Mouse (Mus musculus) MEL (cell line): ENCODE data around the gene Prkci. TPM values are rescaled to one million over a fixed set of nuclear protein-coding genes. Genes with fewer than 3 reads are reported as not detected.

Experiments used
- DNase-seq: peaks from one replicate; pipeline ENCODE4 v3.0.0; 2011; ENCODE audit warnings: low read depth, low spot score
- H3K27ac ChIP-seq: 2 replicates; pipeline ENCODE4 v1.5.1; 2012; ENCODE audit warnings: low read depth, mild to moderate bottlenecking, control low read depth, low read length, moderate library complexity; ENCODE audit not compliant: control insufficient read depth
- H3K27me3 ChIP-seq, 2 experiments: fragments of 150-350 bp in 1 of 2; sonication (generic) in 1 of 2; 2 replicates each; pipeline ENCODE4 v1.6.1; 2012; ENCODE audit warnings: low read length in 2 of 2, mild to moderate bottlenecking in 2 of 2, improper control_type of control experiment in 1 of 2, moderate library complexity in 1 of 2; ENCODE audit not compliant: insufficient read depth in 2 of 2, control insufficient read depth in 1 of 2
- H3K36me3 ChIP-seq, 2 experiments: 2 replicates each; pipeline ENCODE4 v1.6.1; 2012 to 2014; ENCODE audit warnings: low read length in 2 of 2, improper control_type of control experiment in 1 of 2, inconsistent platforms in 1 of 2, mild to moderate bottlenecking in 1 of 2; ENCODE audit not compliant: insufficient read depth in 2 of 2, control insufficient read depth in 1 of 2
- H3K4me1 ChIP-seq, 2 experiments: fragments of 150-350 bp in 1 of 2; sonication (generic) in 1 of 2; 2 replicates each; pipeline ENCODE4 v1.6.1; 2012; ENCODE audit warnings: low read length in 2 of 2, improper control_type of control experiment in 1 of 2, mild to moderate bottlenecking in 1 of 2; ENCODE audit not compliant: insufficient read depth in 2 of 2, control insufficient read depth in 1 of 2
- H3K4me3 ChIP-seq, 2 experiments: fragments of 150-350 bp in 1 of 2; sonication (generic) in 1 of 2; 2 replicates each; pipeline ENCODE4 v1.5.1; 2012; ENCODE audit warnings: low read depth in 2 of 2, low read length in 2 of 2, mild to moderate bottlenecking in 2 of 2, moderate library complexity in 2 of 2, control low read depth in 1 of 2, improper control_type of control experiment in 1 of 2; ENCODE audit not compliant: control insufficient read depth in 1 of 2, insufficient read depth in 1 of 2
- H3K79me2 ChIP-seq: 2 replicates; pipeline ENCODE4 v1.6.1; 2012; ENCODE audit warnings: mild to moderate bottlenecking, low read length, moderate library complexity; ENCODE audit not compliant: control insufficient read depth, poor library complexity, insufficient read depth
- H3K9ac ChIP-seq: 2 replicates; pipeline ENCODE4 v1.6.1; 2012; ENCODE audit warnings: low read depth, mild to moderate bottlenecking, control low read depth, low read length, moderate library complexity; ENCODE audit not compliant: control insufficient read depth, poor library complexity, severe bottlenecking
- H3K9me3 ChIP-seq: fragments of 150-350 bp; sonication (generic); replicated peaks from 2 replicates; pipeline ENCODE4 v1.6.1; 2012; ENCODE audit warnings: mild to moderate bottlenecking, low read length, improper control_type of control experiment, moderate library complexity; ENCODE audit not compliant: insufficient read depth
- BHLHE40 ChIP-seq: IDR thresholded peaks from 2 replicates; pipeline ENCODE4 v1.6.1; 2012; ENCODE audit warnings: low read depth, mild to moderate bottlenecking, inconsistent platforms, low read length, improper control_type of control experiment, borderline replicate concordance
- CHD1 ChIP-seq: IDR thresholded peaks from 2 replicates; pipeline ENCODE4 v1.6.1; 2012; ENCODE audit warnings: low read depth, mild to moderate bottlenecking, inconsistent platforms, low read length, improper control_type of control experiment
- CHD2 ChIP-seq: IDR thresholded peaks from 2 replicates; pipeline ENCODE4 v1.6.1; 2011; ENCODE audit warnings: low read length, improper control_type of control experiment
- CTCF ChIP-seq, 3 experiments: IDR thresholded peaks in 2 of 3; conservative IDR thresholded peaks in 1 of 3; 2 replicates each; pipeline ENCODE4 v1.5.1; 2011 to 2012; ENCODE audit warnings: low read length in 3 of 3, low read depth in 2 of 3, mild to moderate bottlenecking in 2 of 3, improper control_type of control experiment in 1 of 3, inconsistent platforms in 1 of 3, mixed read lengths in 1 of 3, moderate library complexity in 1 of 3; ENCODE audit not compliant: control insufficient read depth in 1 of 3, insufficient read depth in 1 of 3, poor library complexity in 1 of 3, severe bottlenecking in 1 of 3
- E2F4 ChIP-seq: IDR thresholded peaks from 2 replicates; pipeline ENCODE4 v1.6.1; 2011; ENCODE audit warnings: low read depth, low read length, improper control_type of control experiment, borderline replicate concordance
- ETS1 ChIP-seq: IDR thresholded peaks from 2 replicates; pipeline ENCODE4 v1.6.1; 2012; ENCODE audit warnings: low read depth, mild to moderate bottlenecking, inconsistent platforms, low read length, improper control_type of control experiment, moderate library complexity
- GABPA ChIP-seq: IDR thresholded peaks from 2 replicates; pipeline ENCODE4 v1.6.1; 2012; ENCODE audit warnings: low read depth, mild to moderate bottlenecking, inconsistent platforms, low read length, improper control_type of control experiment, moderate library complexity
- GATA1 ChIP-seq: IDR thresholded peaks from 2 replicates; pipeline ENCODE4 v1.6.1; 2011; ENCODE audit warnings: low read depth, low read length, improper control_type of control experiment
- JUND ChIP-seq: IDR thresholded peaks from 2 replicates; pipeline ENCODE4 v1.6.1; 2011; ENCODE audit warnings: low read depth, mild to moderate bottlenecking, improper control_type of control experiment, low read length
- KAT2A ChIP-seq: conservative IDR thresholded peaks from 2 replicates; pipeline ENCODE4 v1.6.1; 2012; ENCODE audit warnings: low read depth, low read length, improper control_type of control experiment, inconsistent platforms
- MAFK ChIP-seq: IDR thresholded peaks from 2 replicates; pipeline ENCODE4 v1.6.1; 2011; ENCODE audit warnings: low read depth, mild to moderate bottlenecking, low read length, improper control_type of control experiment, borderline replicate concordance
- MAX ChIP-seq: IDR thresholded peaks from 2 replicates; pipeline ENCODE4 v1.6.1; 2011; ENCODE audit warnings: low read length, improper control_type of control experiment
- MXI1 ChIP-seq: IDR thresholded peaks from 2 replicates; pipeline ENCODE4 v1.6.1; 2011; ENCODE audit warnings: mild to moderate bottlenecking, low read depth, low read length, improper control_type of control experiment
- MYC ChIP-seq: IDR thresholded peaks from 2 replicates; pipeline ENCODE4 v1.6.1; 2011; ENCODE audit warnings: low read depth, mild to moderate bottlenecking, low read length, improper control_type of control experiment, moderate library complexity
- NELFE ChIP-seq: IDR thresholded peaks from 2 replicates; pipeline ENCODE4 v1.6.1; 2011; ENCODE audit warnings: low read depth, low read length, improper control_type of control experiment
- POLR2A ChIP-seq, 2 experiments: IDR thresholded peaks; 2 replicates each; pipeline ENCODE4 v1.6.1; 2011 to 2012; ENCODE audit warnings: low read length in 2 of 2, mild to moderate bottlenecking in 2 of 2, control low read depth in 1 of 2, improper control_type of control experiment in 1 of 2, low read depth in 1 of 2, moderate library complexity in 1 of 2; ENCODE audit not compliant: control insufficient read depth in 1 of 2, insufficient read depth in 1 of 2, poor library complexity in 1 of 2
- POLR2AphosphoS5 ChIP-seq: IDR thresholded peaks from 2 replicates; pipeline ENCODE4 v1.6.1; 2012; ENCODE audit warnings: low read depth, borderline replicate concordance, mild to moderate bottlenecking, inconsistent platforms, low read length, moderate library complexity, mixed read lengths
- RAD21 ChIP-seq: IDR thresholded peaks from 2 replicates; pipeline ENCODE4 v1.6.1; 2011; ENCODE audit warnings: mild to moderate bottlenecking, low read depth, low read length, improper control_type of control experiment
- RCOR1 ChIP-seq: IDR thresholded peaks from 2 replicates; pipeline ENCODE4 v1.6.1; 2012; ENCODE audit warnings: low read depth, mild to moderate bottlenecking, inconsistent platforms, low read length, improper control_type of control experiment
- SIN3A ChIP-seq: IDR thresholded peaks from 2 replicates; pipeline ENCODE4 v1.6.1; 2012; ENCODE audit warnings: low read length, improper control_type of control experiment, inconsistent platforms
- SMC3 ChIP-seq: IDR thresholded peaks from 2 replicates; pipeline ENCODE4 v1.6.1; 2011; ENCODE audit warnings: low read depth, low read length, improper control_type of control experiment
- USF2 ChIP-seq, 2 experiments: IDR thresholded peaks; 2 replicates each; pipeline ENCODE4 v1.6.1; 2011 to 2012; ENCODE audit warnings: improper control_type of control experiment in 2 of 2, low read length in 2 of 2, borderline replicate concordance in 1 of 2, inconsistent platforms in 1 of 2, low read depth in 1 of 2, mild to moderate bottlenecking in 1 of 2; ENCODE audit not compliant: insufficient read depth in 1 of 2
- ZC3H11A ChIP-seq: IDR thresholded peaks from 2 replicates; pipeline ENCODE4 v1.6.1; 2012; ENCODE audit warnings: low read depth, mild to moderate bottlenecking, inconsistent platforms, low read length, improper control_type of control experiment
- ZMIZ1 ChIP-seq: IDR thresholded peaks from 2 replicates; pipeline ENCODE4 v1.6.1; 2012; ENCODE audit warnings: low read depth, mild to moderate bottlenecking, inconsistent platforms, low read length, improper control_type of control experiment, moderate library complexity
- ZNF384 ChIP-seq: IDR thresholded peaks from 2 replicates; pipeline ENCODE4 v1.6.1; 2012; ENCODE audit warnings: low read depth, mild to moderate bottlenecking, inconsistent platforms, low read length, improper control_type of control experiment
- polyA plus RNA-seq, 2 experiments: library from polyadenylated mRNA; stranded (reverse) in 1 of 2; unstranded in 1 of 2; fragments of >175 nt in 1 of 2; fragments of >200 nt in 1 of 2; gene quantifications; 2 replicates each; pipeline versions ENCODE4 v1.2.1 to v1.2.4; 2012; ENCODE audit warnings: low replicate concordance in 2 of 2, low read depth in 1 of 2; ENCODE audit not compliant: insufficient read length in 2 of 2, insufficient read depth in 1 of 2, missing spikeins in 1 of 2
- total RNA-seq: library from RNA; depleted of rRNA; stranded (reverse); fragments of 300-350 nt; gene quantifications from 2 replicates; pipeline ENCODE4 v1.2.3, GENCODE M21; 2012

The Prkci gene
- total and polyA plus RNA-seq, 3 experiments = 9.0 to 18.3 TPM; not detected in 1

DNA sequence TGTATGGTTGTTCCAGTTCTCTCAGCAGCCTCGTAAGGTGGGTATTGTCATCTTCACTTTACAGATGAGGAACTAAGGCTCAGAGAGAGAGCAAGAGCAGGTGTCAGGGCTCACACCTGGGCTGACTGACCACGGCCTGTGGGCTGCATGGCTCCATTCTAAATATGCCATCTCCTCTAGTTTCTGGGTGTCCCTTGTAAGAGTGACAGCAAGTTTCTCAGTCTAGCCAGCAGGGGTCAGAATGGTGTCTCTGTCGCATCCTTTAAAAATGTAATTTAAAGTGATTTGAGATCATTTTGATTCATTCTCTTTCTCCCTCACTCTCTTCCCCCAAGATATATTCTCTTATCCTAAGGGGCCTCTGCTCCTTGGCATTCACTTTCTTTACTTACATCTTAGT is 51.7 kb downstream of the Prkci start:
- Histone ChIP-seq H3K4me1 (no peaks in the 10 kb centered on the region), H3K4me3 (no peak overlapping the region), H3K27ac (no peak overlapping the region), H3K27me3 (no peaks in the 10 kb centered on the region), H3K36me3 (no peaks in the 10 kb centered on the region), H3K79me2 (no peaks in the 10 kb centered on the region), H3K9me3 (no peaks in the 10 kb centered on the region), H3K9ac (no peak overlapping the region)
- peak; percentile 36 for DNase-seq
- TF ChIP-seq POLR2AphosphoS5 = no peak
- no peak for TF ChIP-seq ETS1
- no peak for TF ChIP-seq MXI1
- TF ChIP-seq MYC = no peak
- TF ChIP-seq SMC3 = peak; percentile 75
- TF ChIP-seq ZC3H11A = 0 out of 2 replicates have a peak, but pooled peaks have one; percentile 24
- no peak for TF ChIP-seq MAX
- TF ChIP-seq CHD2 = no peak
- no peak for TF ChIP-seq MAFK
- TF ChIP-seq RAD21 = peak; percentile 50
- no peak for TF ChIP-seq USF2 (IDR thresholded peaks at IDR 0.05; ENCODE audit: borderline replicate concordance in 1 of 2, insufficient read depth in 1 of 2, low read depth in 1 of 2, low read length in 2 of 2)
- TF ChIP-seq GABPA = no peak
- TF ChIP-seq E2F4 = no peak
- no peak for TF ChIP-seq SIN3A
- no peak for TF ChIP-seq BHLHE40
- peak; percentile 18 to 67 (median 28); a peak in 4 of 6 replicates for TF ChIP-seq CTCF (IDR thresholded peaks at IDR 0.05 in 2 of 3, conservative IDR thresholded peaks at IDR 0.05 in 1 of 3; ENCODE audit: control insufficient read depth in 1 of 3, insufficient read depth in 1 of 3, low read depth in 2 of 3, low read length in 3 of 3, poor library complexity in 1 of 3, severe bottlenecking in 1 of 3)
- TF ChIP-seq ZNF384 = no peak
- TF ChIP-seq RCOR1 = no peak
- TF ChIP-seq GATA1 = no peak
- TF ChIP-seq CHD1 = no peak
- TF ChIP-seq ZMIZ1 = no peak
- no peak for TF ChIP-seq POLR2A (IDR thresholded peaks at IDR 0.05; ENCODE audit: control insufficient read depth in 1 of 2, insufficient read depth in 1 of 2, low read depth in 1 of 2, low read length in 2 of 2, poor library complexity in 1 of 2)
- no peak for TF ChIP-seq KAT2A
- TF ChIP-seq NELFE = no peak
- no peak for TF ChIP-seq JUND
